In the genomic region with DNA sequence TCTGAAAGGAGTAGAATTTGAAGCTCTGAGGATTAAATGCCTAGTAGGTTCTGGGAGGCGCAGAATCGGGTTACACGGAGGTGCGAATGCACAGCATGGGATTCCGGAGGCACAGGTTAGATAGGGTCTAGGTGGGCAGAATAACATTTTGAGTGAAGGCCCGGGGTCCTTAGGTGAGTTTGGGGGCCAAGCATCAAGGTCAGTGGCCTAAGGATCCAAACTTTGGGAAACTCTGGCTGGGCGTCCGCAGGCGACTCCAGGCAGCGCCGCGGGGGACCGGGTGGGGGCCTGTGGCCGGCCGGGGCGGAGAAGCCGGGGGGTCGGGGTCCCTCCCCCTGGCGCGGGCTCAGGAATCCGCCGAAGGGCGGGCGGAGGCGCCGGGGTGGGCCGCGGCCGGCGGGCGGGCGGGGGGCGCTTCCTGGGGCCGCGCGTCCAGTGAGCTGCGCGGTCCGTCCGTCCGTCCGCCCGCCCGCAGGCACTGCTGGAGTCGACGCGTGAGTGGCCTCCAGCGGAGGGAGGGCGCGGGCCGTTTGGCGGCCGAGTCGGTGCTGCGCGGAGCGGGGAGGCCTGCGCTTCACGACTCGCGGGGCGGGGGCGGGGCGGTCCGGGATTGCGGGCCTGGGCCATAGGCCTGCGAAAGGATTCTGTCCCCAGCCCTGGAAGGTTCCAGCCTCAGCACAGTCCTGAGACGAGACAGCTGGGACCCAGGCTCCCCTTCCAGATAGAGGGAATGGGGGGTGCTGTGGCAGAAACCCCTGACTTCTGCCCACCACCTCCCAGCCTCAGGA, we compare ENCODE assay signal across 8 mouse cellular contexts. TPM values are rescaled to one million over a fixed set of nuclear protein-coding genes. Genes with fewer than 3 reads are reported as not detected.
DNase-seq lines count a peak whose midpoint lies in the region; ATAC-seq and TF ChIP-seq lines count a peak whose summit lies in the region.

No protein-coding gene starts in this region.

- H3K9me3 ChIP-seq in forebrain, embryonic 14.5 days (replicated peaks; ENCODE audit: control insufficient read depth, low read length), result no peaks in the 10 kb centered on the region
- H3K9me3 ChIP-seq in hindbrain, postnatal 0 days (ENCODE audit: low read length), result no peaks in the 10 kb centered on the region
- H3K9me3 ChIP-seq in lung, embryonic 16.5 days (ENCODE audit: control insufficient read depth, low read length), result no peaks in the 10 kb centered on the region
- H3K9me3 ChIP-seq in stomach, postnatal 0 days (ENCODE audit: control insufficient read depth, low read length), result no peaks in the 10 kb centered on the region

- peak overlapping the region; percentile 94 for H3K4me2 ChIP-seq in forebrain, embryonic 14.5 days (ENCODE audit: low read length)
- peak overlapping the region; percentile 97 for H3K4me2 ChIP-seq in hindbrain, postnatal 0 days (ENCODE audit: low read depth, low read length)
- H3K4me2 ChIP-seq in lung, embryonic 16.5 days (ENCODE audit: low read depth, low read length), result peak overlapping the region; percentile 75
- peak overlapping the region; percentile 91 for H3K4me2 ChIP-seq in stomach, postnatal 0 days (replicated peaks; ENCODE audit: low read depth)

- H3K4me1 ChIP-seq in forebrain, embryonic 14.5 days (ENCODE audit: control insufficient read depth, insufficient read depth, low read length), result peaks cover 10% of the 10 kb centered on the region; the same call in 1 of the 2 replicates
- H3K4me1 ChIP-seq in hindbrain, postnatal 0 days (ENCODE audit: insufficient read depth, low read length), result peaks cover 7% of the 10 kb centered on the region
- peaks cover 16% of the 10 kb centered on the region for H3K4me1 ChIP-seq in lung, embryonic 16.5 days (replicated peaks; ENCODE audit: control insufficient read depth, insufficient read depth, low read length)
- no peaks in the 10 kb centered on the region; the same call in 1 of the 2 replicates for H3K4me1 ChIP-seq in stomach, postnatal 0 days (replicated peaks; ENCODE audit: control insufficient read depth, insufficient read depth)

- no peaks in the 10 kb centered on the region for H3K27me3 ChIP-seq in forebrain, embryonic 14.5 days (replicated peaks; ENCODE audit: control insufficient read depth, insufficient read depth, low read length)
- no peaks in the 10 kb centered on the region for H3K27me3 ChIP-seq in hindbrain, postnatal 0 days (ENCODE audit: insufficient read depth, low read length)
- H3K27me3 ChIP-seq in lung, embryonic 16.5 days (ENCODE audit: control insufficient read depth, insufficient read depth, low read depth, low read length), result no peaks in the 10 kb centered on the region
- H3K27me3 ChIP-seq in stomach, postnatal 0 days (ENCODE audit: control insufficient read depth, insufficient read depth, low read length), result no peaks in the 10 kb centered on the region

- peak overlapping the region; percentile 55 for H3K4me3 ChIP-seq in forebrain, embryonic 14.5 days (ENCODE audit: low read depth, low read length)
- peak overlapping the region; percentile 57 for H3K4me3 ChIP-seq in hindbrain, postnatal 0 days (ENCODE audit: low read length)
- peak overlapping the region; percentile 62 for H3K4me3 ChIP-seq in lung, embryonic 16.5 days (ENCODE audit: low read length)
- H3K4me3 ChIP-seq in stomach, postnatal 0 days (ENCODE audit: low read depth, low read length), result peak overlapping the region; percentile 63

- H3K9ac ChIP-seq in forebrain, embryonic 14.5 days (ENCODE audit: low read length), result peak overlapping the region; percentile 78
- H3K9ac ChIP-seq in hindbrain, postnatal 0 days (replicated peaks; ENCODE audit: low read length), result peak overlapping the region; percentile 78
- H3K9ac ChIP-seq in lung, embryonic 16.5 days (ENCODE audit: low read length), result peak overlapping the region; percentile 81
- peak overlapping the region; percentile 76 for H3K9ac ChIP-seq in stomach, postnatal 0 days (ENCODE audit: low read length)

- DNase-seq in left cerebral cortex, postnatal 4 days, result peak; percentile 48
- DNase-seq in left cerebral cortex, adult 9 months (ENCODE audit: low spot score in 2 of 2), result no peak
- DNase-seq in adrenal gland, postnatal 14 days, result peak; percentile 77
- peak; percentile 34 for DNase-seq in forebrain, embryonic 14.5 days (ENCODE audit: low spot score)
- DNase-seq in hindbrain, postnatal 0 days (ENCODE audit: low spot score), result peak; percentile 63
- DNase-seq in stomach, postnatal 0 days (ENCODE audit: low spot score), result peak; percentile 63
- DNase-seq in thymus, adult 18-20 months, result no peak

- no peak for TF ChIP-seq CTCF in hindbrain, postnatal 0 days (IDR thresholded peaks at IDR 0.05; ENCODE audit: low read depth)
- no peak for TF ChIP-seq CTCF in stomach, postnatal 0 days (IDR thresholded peaks at IDR 0.05; ENCODE audit: low read depth)

- H3K27ac ChIP-seq in forebrain, embryonic 14.5 days (ENCODE audit: low read depth, low read length), result no peak overlapping the region; the same call in 1 of the 2 replicates
- H3K27ac ChIP-seq in hindbrain, postnatal 0 days, result peak overlapping the region; percentile 72
- H3K27ac ChIP-seq in lung, embryonic 16.5 days (ENCODE audit: low read length), result peak overlapping the region; percentile 89
- peak overlapping the region; percentile 82 for H3K27ac ChIP-seq in stomach, postnatal 0 days (replicated peaks)

- intact Hi-C loops in left cerebral cortex, postnatal 4 days (cut with DNase I), result no loop called here

- H3K36me3 ChIP-seq in forebrain, embryonic 14.5 days (ENCODE audit: control insufficient read depth, insufficient read depth, low read length), result peaks cover 5% of the 10 kb centered on the region; the same call in 1 of the 2 replicates
- no peaks in the 10 kb centered on the region; the same call in 1 of the 2 replicates for H3K36me3 ChIP-seq in hindbrain, postnatal 0 days (ENCODE audit: insufficient read depth, low read length)
- H3K36me3 ChIP-seq in lung, embryonic 16.5 days (ENCODE audit: control insufficient read depth, insufficient read depth, low read length), result peaks cover 8% of the 10 kb centered on the region
- no peaks in the 10 kb centered on the region for H3K36me3 ChIP-seq in stomach, postnatal 0 days (ENCODE audit: control insufficient read depth, insufficient read depth, low read length)

- no peak for TF ChIP-seq EP300 in stomach, postnatal 0 days (optimal IDR thresholded peaks at IDR 0.05)

- peak; percentile 66 for ATAC-seq in forebrain, embryonic 14.5 days
- ATAC-seq in hindbrain, postnatal 0 days, result peak; percentile 76
- peak; percentile 71 for ATAC-seq in lung, embryonic 16.5 days (ENCODE audit: low read depth)
- peak; percentile 44 for ATAC-seq in stomach, postnatal 0 days (ENCODE audit: low FRiP score, low TSS enrichment)

- WGBS in forebrain, embryonic 14.5 days, result under 1% methylated on average over 43 of the region's 68 CpGs
- WGBS in hindbrain, postnatal 0 days, result 1% methylated on average over 65 of the region's 68 CpGs
- WGBS in lung, embryonic 16.5 days, result 1% methylated on average over 50 of the region's 68 CpGs
- 1% methylated on average over 34 of the region's 68 CpGs for WGBS in stomach, postnatal 0 days

RNA-seq across cellular contexts. Expression of a gene that starts 0.7 kb away (rescaled TPM):
- 10 to 100 TPM; 23.7 to 25.4 TPM for total RNA-seq in left cerebral cortex, postnatal 4 days (2021)
- 42.5 and 45.9 TPM in 2 replicates for total RNA-seq in adrenal gland, postnatal 14 days (2021)
- 25.1 and 29.0 TPM in 2 replicates for polyA plus RNA-seq in forebrain, embryonic 14.5 days (2014; fragmentation: Nextera tagmentation; extraction: Ambion mirVana)
- 46.3 and 49.3 TPM in 2 replicates for total RNA-seq in hindbrain, postnatal 0 days (2014; rRNA removed)
- 36.5 and 41.7 TPM in 2 replicates for polyA plus RNA-seq in hindbrain, postnatal 0 days (2015; fragmentation: Nextera tagmentation; extraction: Ambion mirVana)
- polyA plus RNA-seq in lung, embryonic 16.5 days (2015; fragmentation: Nextera tagmentation; extraction: Ambion mirVana), result 197 and 200 TPM in 2 replicates
- 59.7 and 67.0 TPM in 2 replicates for polyA plus RNA-seq in stomach, postnatal 0 days (2015; fragmentation: Nextera tagmentation; extraction: Ambion mirVana)

RNA-seq across cellular contexts. Expression of a gene that starts 6.2 kb away (rescaled TPM):
- 1 to 10 TPM; 1.3 to 2.1 TPM for total RNA-seq in left cerebral cortex, postnatal 4 days (2021)
- total RNA-seq in adrenal gland, postnatal 14 days (2021), result 0.85 and 4.2 TPM in 2 replicates
- polyA plus RNA-seq in forebrain, embryonic 14.5 days (2014; fragmentation: Nextera tagmentation; extraction: Ambion mirVana), result 3.4 and 5.3 TPM in 2 replicates
- total RNA-seq in hindbrain, postnatal 0 days (2014; rRNA removed), result 1.2 and 4.5 TPM in 2 replicates
- polyA plus RNA-seq in hindbrain, postnatal 0 days (2015; fragmentation: Nextera tagmentation; extraction: Ambion mirVana), result 1.6 and 2.0 TPM in 2 replicates
- polyA plus RNA-seq in lung, embryonic 16.5 days (2015; fragmentation: Nextera tagmentation; extraction: Ambion mirVana), result 2.2 and 3.8 TPM in 2 replicates
- polyA plus RNA-seq in stomach, postnatal 0 days (2015; fragmentation: Nextera tagmentation; extraction: Ambion mirVana), result 0.29 and 0.50 TPM in 2 replicates

RNA-seq across cellular contexts. Expression of a gene that starts 13.7 kb away (rescaled TPM):
- 10 to 100 TPM; 40.2 to 43.7 TPM for total RNA-seq in left cerebral cortex, postnatal 4 days (2021)
- 22.3 and 28.6 TPM in 2 replicates for total RNA-seq in adrenal gland, postnatal 14 days (2021)
- polyA plus RNA-seq in forebrain, embryonic 14.5 days (2014; fragmentation: Nextera tagmentation; extraction: Ambion mirVana), result 51.8 and 57.1 TPM in 2 replicates
- total RNA-seq in hindbrain, postnatal 0 days (2014; rRNA removed), result 56.8 and 58.8 TPM in 2 replicates
- 27.4 and 27.7 TPM in 2 replicates for polyA plus RNA-seq in hindbrain, postnatal 0 days (2015; fragmentation: Nextera tagmentation; extraction: Ambion mirVana)
- polyA plus RNA-seq in lung, embryonic 16.5 days (2015; fragmentation: Nextera tagmentation; extraction: Ambion mirVana), result 45.7 and 51.4 TPM in 2 replicates
- 18.4 and 18.5 TPM in 2 replicates for polyA plus RNA-seq in stomach, postnatal 0 days (2015; fragmentation: Nextera tagmentation; extraction: Ambion mirVana)

RNA-seq across cellular contexts. Expression of a gene that starts 14.1 kb away (rescaled TPM):
- total RNA-seq in left cerebral cortex, postnatal 4 days (2021), result 100 to 1,000 TPM; 124 to 139 TPM
- 70.8 and 92.6 TPM in 2 replicates for total RNA-seq in adrenal gland, postnatal 14 days (2021)
- 153 and 167 TPM in 2 replicates for polyA plus RNA-seq in forebrain, embryonic 14.5 days (2014; fragmentation: Nextera tagmentation; extraction: Ambion mirVana)
- total RNA-seq in hindbrain, postnatal 0 days (2014; rRNA removed), result 76.1 and 103 TPM in 2 replicates
- 172 and 179 TPM in 2 replicates for polyA plus RNA-seq in hindbrain, postnatal 0 days (2015; fragmentation: Nextera tagmentation; extraction: Ambion mirVana)
- 111 and 119 TPM in 2 replicates for polyA plus RNA-seq in lung, embryonic 16.5 days (2015; fragmentation: Nextera tagmentation; extraction: Ambion mirVana)
- polyA plus RNA-seq in stomach, postnatal 0 days (2015; fragmentation: Nextera tagmentation; extraction: Ambion mirVana), result 103 and 111 TPM in 2 replicates

RNA-seq across cellular contexts. Expression of a gene that starts 15.8 kb away (rescaled TPM):
- 1,000 to 10,000 TPM; 2,142 to 2,227 TPM for total RNA-seq in left cerebral cortex, postnatal 4 days (2021)
- total RNA-seq in adrenal gland, postnatal 14 days (2021), result 640 and 706 TPM in 2 replicates
- 4,491 and 4,757 TPM in 2 replicates for polyA plus RNA-seq in forebrain, embryonic 14.5 days (2014; fragmentation: Nextera tagmentation; extraction: Ambion mirVana)
- total RNA-seq in hindbrain, postnatal 0 days (2014; rRNA removed), result 1,468 and 1,477 TPM in 2 replicates
- polyA plus RNA-seq in hindbrain, postnatal 0 days (2015; fragmentation: Nextera tagmentation; extraction: Ambion mirVana), result 3,076 and 3,214 TPM in 2 replicates
- 2,553 and 2,793 TPM in 2 replicates for polyA plus RNA-seq in lung, embryonic 16.5 days (2015; fragmentation: Nextera tagmentation; extraction: Ambion mirVana)
- polyA plus RNA-seq in stomach, postnatal 0 days (2015; fragmentation: Nextera tagmentation; extraction: Ambion mirVana), result 1,281 and 1,389 TPM in 2 replicates

Comparison
In these comparisons a context has a peak if more than half of its experiments do, and no peak if none do; other contexts are left out.
1. DNase-seq: peak in left cerebral cortex, postnatal 4 days (single experiment), adrenal gland, postnatal 14 days (single experiment), forebrain, embryonic 14.5 days (single experiment), hindbrain, postnatal 0 days (single experiment) and stomach, postnatal 0 days (single experiment); none in left cerebral cortex, adult 9 months (0 of 2) and thymus, adult 18-20 months (0 of 2).
2. Peak in every context shown above with its lines, with median percentiles within 50 percentile points of each other: ATAC-seq, H3K4me2 ChIP-seq, H3K4me3 ChIP-seq and H3K9ac ChIP-seq.